Mouse (Mus musculus) ES-E14 (cell line): ENCODE results near the gene Nol3.

Source experiments
- CHD2 ChIP-seq: IDR thresholded peaks from 2 replicates; pipeline ENCODE4 v1.6.1; 2014; ENCODE audit warnings: mild to moderate bottlenecking, low read depth, low read length, inconsistent platforms
- HCFC1 ChIP-seq: IDR thresholded peaks from 2 replicates; pipeline ENCODE4 v1.6.1; 2012; ENCODE audit warnings: low read length, inconsistent platforms, borderline replicate concordance; ENCODE audit not compliant: insufficient read depth
- MAFK ChIP-seq: IDR thresholded peaks from 2 replicates; pipeline ENCODE4 v1.6.1; 2014; ENCODE audit warnings: mild to moderate bottlenecking, low read depth, low read length, inconsistent platforms; ENCODE audit not compliant: insufficient read depth
- ZC3H11A ChIP-seq: IDR thresholded peaks from 2 replicates; pipeline ENCODE4 v1.6.1; 2012; ENCODE audit warnings: low read depth, mild to moderate bottlenecking, inconsistent platforms, low read length, borderline replicate concordance
- ZNF384 ChIP-seq: IDR thresholded peaks from 2 replicates; pipeline ENCODE4 v1.6.1; 2012; ENCODE audit warnings: low read depth, low read length, inconsistent platforms

GRCm38 (mm10) chr8:105317941-105318340 is 42.0 kb downstream of the Nol3 start:
- TF ChIP-seq HCFC1 (no peak), MAFK (no peak), ZC3H11A (no peak), ZNF384 (no peak), CHD2 (no peak)
